Mouse (Mus musculus): ENCODE results near the gene Krt87.

DNA sequence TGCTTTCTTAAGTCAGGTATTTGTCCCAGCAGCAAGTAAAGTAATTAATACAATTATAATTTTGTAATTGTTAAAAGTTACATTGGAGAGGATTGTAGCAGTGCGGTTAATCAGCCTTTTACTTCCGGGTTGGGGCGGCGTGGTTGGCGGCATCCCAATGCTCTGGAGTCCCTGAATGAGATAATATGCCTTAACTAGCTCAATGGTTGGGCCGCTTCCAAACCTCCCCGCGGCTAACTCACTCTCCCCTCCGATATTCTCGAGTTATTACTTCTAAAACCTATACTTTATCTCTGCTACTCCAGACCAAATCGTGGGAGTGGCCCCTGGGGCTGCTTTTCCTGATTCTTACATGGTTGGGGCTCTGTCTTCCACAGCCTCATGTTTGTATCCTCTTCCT is 8.0 kb upstream of the Krt87 start:
- TF ChIP-seq CTCF (IDR thresholded peaks at IDR 0.05; ENCODE audit: extremely low read depth, insufficient read depth, low read length) (no peak), POLR2A (IDR thresholded peaks at IDR 0.05; ENCODE audit: extremely low read depth, insufficient read depth, low read length) (no peak)
